Mouse (Mus musculus) lung, postnatal 0 days (tissue): ENCODE measurements at regions not wholly inside any gene's neighbourhood (a gene's known extent, or its start where the extent isn't known, plus 50 kb on each side); places are given as distances from the start of the nearest gene placed in this dataset.

ENCODE experiments used
- ATAC-seq: fragments of 200-750 bp; cut with Nextera tagmentation; 2 replicates; pipeline ENCODE4 v1.8.0; 2017; ENCODE audit warnings: moderate library complexity
- DNase-seq: peaks from one replicate; pipeline ENCODE4 v3.0.0-alpha.2; 2016; ENCODE audit warnings: low spot score
- H3K27ac ChIP-seq: fragments of 300-500 bp; sonication (generic); 2 replicates; pipeline ENCODE4 v1.5.1; 2014; ENCODE audit warnings: antibody characterized with exemption, mild to moderate bottlenecking, low read length, mixed read lengths
- H3K27me3 ChIP-seq: fragments of 300-500 bp; sonication (generic); replicated peaks from 2 replicates; pipeline ENCODE4 v1.6.1; 2014; ENCODE audit warnings: low read length, mixed read lengths; ENCODE audit not compliant: insufficient read depth
- H3K36me3 ChIP-seq: fragments of 300-500 bp; sonication (generic); 2 replicates; pipeline ENCODE4 v1.6.1; 2014; ENCODE audit warnings: low read length, mixed read lengths; ENCODE audit not compliant: insufficient read depth
- H3K4me1 ChIP-seq: fragments of 300-500 bp; sonication (generic); 2 replicates; pipeline ENCODE4 v1.6.1; 2014; ENCODE audit warnings: antibody characterized with exemption, low read depth, low read length, mixed read lengths; ENCODE audit not compliant: insufficient read depth
- H3K4me2 ChIP-seq: fragments of 300-500 bp; sonication (generic); replicated peaks from 2 replicates; pipeline ENCODE4 v1.6.1; 2014; ENCODE audit warnings: low read depth, mild to moderate bottlenecking, low read length, moderate library complexity, mixed read lengths
- H3K4me3 ChIP-seq: fragments of 300-500 bp; sonication (generic); 2 replicates; pipeline ENCODE4 v1.5.1; 2014; ENCODE audit warnings: low read depth, low read length
- H3K9ac ChIP-seq: fragments of 300-500 bp; sonication (generic); replicated peaks from 2 replicates; pipeline ENCODE4 v1.6.1; 2014; ENCODE audit warnings: low read depth, mild to moderate bottlenecking
- H3K9me3 ChIP-seq: fragments of 300-500 bp; sonication (generic); 2 replicates; pipeline ENCODE4 v1.6.1; 2016; ENCODE audit warnings: low read length, mixed read lengths
- CTCF ChIP-seq: IDR thresholded peaks from 2 replicates; pipeline ENCODE4 v1.5.1; 2016; ENCODE audit warnings: antibody characterized with exemption, mild to moderate bottlenecking
- EP300 ChIP-seq: IDR thresholded peaks from 2 replicates; pipeline ENCODE4 v1.6.1; 2016; ENCODE audit warnings: antibody characterized with exemption, mild to moderate bottlenecking, control low read depth
- WGBS: fragments of 180-500 bp; shearing (Covaris S2); extraction: QIAGEN DNeasy Blood & Tissue Kit; methylation state at CpG from one replicate; pipeline ENCODE4 v1.1.7; 2014; 5-methylcytosine and 5-hydroxymethylcytosine counted together

GRCm38 (mm10) chr1:72006696-72007291 is 205.3 kb downstream of the Mreg start:
- H3K36me3 ChIP-seq: no peaks in the 10 kb centered on the region
- no peak for TF ChIP-seq EP300
- no peak for TF ChIP-seq CTCF
- H3K4me3 ChIP-seq: no peak overlapping the region
- no peak overlapping the region for H3K27ac ChIP-seq
- DNase-seq (no peak), ATAC-seq (no peak)
- H3K9ac ChIP-seq: no peak overlapping the region
- H3K4me1 ChIP-seq: peaks cover 5% of the 10 kb centered on the region; the same call in 1 of the 2 replicates
- no peaks in the 10 kb centered on the region for H3K27me3 ChIP-seq
- no peaks in the 10 kb centered on the region for H3K9me3 ChIP-seq
- whole genome bisulfite sequencing: 52% methylated on average over 7 of the region's 7 CpGs
- no peak overlapping the region for H3K4me2 ChIP-seq

- no peak for TF ChIP-seq CTCF
- TF ChIP-seq EP300: no peak
- Histone ChIP-seq H3K9me3 (no peaks in the 10 kb centered on the region), H3K9ac (no peak overlapping the region), H3K27ac (no peak overlapping the region), H3K4me3 (no peak overlapping the region), H3K4me2 (no peak overlapping the region), H3K36me3 (no peaks in the 10 kb centered on the region), H3K27me3 (no peaks in the 10 kb centered on the region), H3K4me1 (peaks cover 5% of the 10 kb centered on the region; the same call in 1 of the 2 replicates)
- ATAC-seq: no peak
- 64% methylated on average over 8 of the region's 8 CpGs for WGBS
- DNase-seq: no peak
These were observed 206.2 kb downstream of the Mreg start for GRCm38 (mm10) chr1:72005956-72006355.

- no peak for TF ChIP-seq CTCF
- TF ChIP-seq EP300: no peak
- WGBS: 84% methylated on average over 7 of the region's 7 CpGs
- Histone ChIP-seq H3K36me3 (no peaks in the 10 kb centered on the region), H3K27ac (no peak overlapping the region), H3K4me1 (peaks cover 5% of the 10 kb centered on the region; the same call in 1 of the 2 replicates), H3K4me2 (no peak overlapping the region), H3K4me3 (no peak overlapping the region), H3K27me3 (no peaks in the 10 kb centered on the region), H3K9me3 (no peaks in the 10 kb centered on the region), H3K9ac (no peak overlapping the region)
- ATAC-seq: no peak
- DNase-seq: no peak
These were observed 206.6 kb downstream of the Mreg start for GRCm38 (mm10) chr1:72005550-72005949.

- Histone ChIP-seq H3K4me2 (no peak overlapping the region), H3K9ac (no peak overlapping the region), H3K36me3 (no peaks in the 10 kb centered on the region), H3K9me3 (no peaks in the 10 kb centered on the region), H3K27ac (no peak overlapping the region), H3K4me3 (no peak overlapping the region), H3K4me1 (no peaks in the 10 kb centered on the region), H3K27me3 (no peaks in the 10 kb centered on the region)
- no peak for TF ChIP-seq CTCF
- no peak for TF ChIP-seq EP300
- no peak for DNase-seq
- WGBS: 72% methylated on average over 14 of the region's 14 CpGs
- no peak for ATAC-seq
These were observed 208.5 kb downstream of the Mreg start for GRCm38 (mm10) chr1:72003424-72004278.

GRCm38 (mm10) chr1:72002471-72003116 is 209.5 kb downstream of the Mreg start:
- H3K4me1 ChIP-seq: no peaks in the 10 kb centered on the region
- DNase-seq (peak; percentile 76), ATAC-seq (peak; percentile 89)
- no peaks in the 10 kb centered on the region for H3K27me3 ChIP-seq
- H3K36me3 ChIP-seq: no peaks in the 10 kb centered on the region
- WGBS: 48% methylated on average over 9 of the region's 9 CpGs
- no peak for TF ChIP-seq CTCF
- no peak for TF ChIP-seq EP300
- H3K4me3 ChIP-seq: no peak overlapping the region
- H3K27ac ChIP-seq: no peak overlapping the region
- H3K9me3 ChIP-seq: no peaks in the 10 kb centered on the region
- H3K9ac ChIP-seq: no peak overlapping the region
- no peak overlapping the region for H3K4me2 ChIP-seq

DNA sequence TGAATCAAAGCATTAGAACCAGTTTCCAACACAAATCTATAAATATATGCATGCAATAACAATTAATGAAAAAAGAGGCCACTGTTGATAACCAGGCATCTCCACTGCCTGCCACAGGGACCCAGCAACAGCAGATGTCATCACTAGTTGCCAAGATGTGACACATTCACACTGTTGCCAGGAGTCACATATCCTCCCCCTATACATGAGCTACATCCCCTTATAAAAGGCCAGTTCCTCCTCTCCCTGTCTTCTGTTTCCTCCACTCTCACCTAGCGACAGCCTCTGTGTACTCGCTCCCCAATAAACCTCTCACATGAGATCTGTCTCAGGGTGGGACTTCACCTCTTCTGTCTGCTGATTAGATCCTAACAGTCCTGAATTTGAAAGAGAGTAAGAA is 211.4 kb downstream of the Mreg start:
- no peaks in the 10 kb centered on the region for H3K36me3 ChIP-seq
- H3K9me3 ChIP-seq: no peaks in the 10 kb centered on the region
- WGBS: 81% methylated on average over 2 of the region's 2 CpGs
- no peak for TF ChIP-seq CTCF
- no peak for TF ChIP-seq EP300
- H3K9ac ChIP-seq: no peak overlapping the region
- ATAC-seq (no peak), DNase-seq (no peak)
- H3K27me3 ChIP-seq: no peaks in the 10 kb centered on the region
- no peak overlapping the region for H3K4me3 ChIP-seq
- H3K27ac ChIP-seq: no peak overlapping the region
- H3K4me1 ChIP-seq: no peaks in the 10 kb centered on the region
- no peak overlapping the region for H3K4me2 ChIP-seq
